Mouse (Mus musculus) intestine, embryonic 16.5 days (tissue): ENCODE measurements around the gene Slc25a54. TPM values are rescaled to one million over a fixed set of nuclear protein-coding genes. Genes with fewer than 3 reads are reported as not detected.

Source experiments
- ATAC-seq: fragments of 200-750 bp; cut with Nextera tagmentation; 2 replicates; pipeline ENCODE4 v1.8.0; 2017; ENCODE audit warnings: moderate TSS enrichment, moderate library complexity
- H3K27ac ChIP-seq: fragments of 300-500 bp; sonication (generic); 2 replicates; pipeline ENCODE4 v1.5.1; 2014; ENCODE audit warnings: mild to moderate bottlenecking, low read length
- H3K27me3 ChIP-seq: fragments of 300-500 bp; sonication (generic); replicated peaks from 2 replicates; pipeline ENCODE4 v1.6.1; 2014; ENCODE audit warnings: low read length, control low read depth, mixed read lengths; ENCODE audit not compliant: control insufficient read depth, insufficient read depth
- H3K36me3 ChIP-seq: fragments of 300-500 bp; sonication (generic); 2 replicates; pipeline ENCODE4 v1.6.1; 2014; ENCODE audit warnings: low read length, control low read depth; ENCODE audit not compliant: control insufficient read depth, insufficient read depth
- H3K4me1 ChIP-seq: fragments of 300-500 bp; sonication (generic); 2 replicates; pipeline ENCODE4 v1.6.1; 2014; ENCODE audit warnings: low read length, control low read depth, mixed read lengths; ENCODE audit not compliant: control insufficient read depth, insufficient read depth
- H3K4me2 ChIP-seq: fragments of 300-500 bp; sonication (generic); 2 replicates; pipeline ENCODE4 v1.6.1; 2014; ENCODE audit warnings: low read depth, low read length, control low read depth
- H3K4me3 ChIP-seq: fragments of 300-500 bp; sonication (generic); 2 replicates; pipeline ENCODE4 v1.5.1; 2014; ENCODE audit warnings: mild to moderate bottlenecking, low read length
- H3K9ac ChIP-seq: fragments of 300-500 bp; sonication (generic); 2 replicates; pipeline ENCODE4 v1.6.1; 2014; ENCODE audit warnings: low read depth, low read length
- H3K9me3 ChIP-seq: fragments of 300-500 bp; sonication (generic); 2 replicates; pipeline ENCODE4 v1.6.1; 2016; ENCODE audit warnings: low read length, control low read depth; ENCODE audit not compliant: control insufficient read depth
- WGBS: fragments of 180-500 bp; shearing (Covaris S2); extraction: QIAGEN DNeasy Blood & Tissue Kit; methylation state at CpG from one replicate; pipeline ENCODE4 v1.1.7; 2014; 5-methylcytosine and 5-hydroxymethylcytosine counted together
- polyA plus RNA-seq: library from polyadenylated mRNA; unstranded; fragments of >200 nt; fragmentation: Nextera tagmentation; extraction: Ambion mirVana; gene quantifications from 2 replicates; pipeline ENCODE4 v1.2.1, GENCODE M21; 2015

The Slc25a54 gene
- polyA plus RNA-seq, 1 experiment from 2014 or later, result not detected

DNA sequence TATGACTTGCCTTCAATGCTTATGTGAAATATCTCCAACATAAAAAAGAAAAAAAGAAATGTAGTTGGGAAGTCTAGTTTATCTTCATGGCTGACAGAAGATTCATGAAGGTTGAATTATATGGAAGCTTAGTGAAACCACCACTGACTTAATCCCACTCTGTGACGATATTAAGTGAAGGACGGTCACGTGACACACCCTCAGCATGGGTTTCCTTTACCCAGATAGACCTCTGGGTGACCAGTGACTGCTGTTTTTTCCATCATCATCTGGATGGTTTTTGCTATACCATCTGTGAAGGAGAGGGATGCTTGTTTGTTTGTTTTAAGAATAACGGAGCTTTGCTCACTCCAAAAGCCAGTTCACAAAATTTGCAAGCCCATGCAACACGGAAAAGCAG lies 39.3 kb downstream of the Slc25a54 start:
- Histone ChIP-seq H3K9ac (no peak overlapping the region), H3K27ac (no peak overlapping the region), H3K27me3 (no peaks in the 10 kb centered on the region), H3K9me3 (no peaks in the 10 kb centered on the region), H3K4me3 (no peak overlapping the region), H3K4me1 (peaks cover 9% of the 10 kb centered on the region), H3K4me2 (no peak overlapping the region), H3K36me3 (no peaks in the 10 kb centered on the region)
- no peak for ATAC-seq
- 77% methylated on average over 5 of the region's 5 CpGs for WGBS

DNA sequence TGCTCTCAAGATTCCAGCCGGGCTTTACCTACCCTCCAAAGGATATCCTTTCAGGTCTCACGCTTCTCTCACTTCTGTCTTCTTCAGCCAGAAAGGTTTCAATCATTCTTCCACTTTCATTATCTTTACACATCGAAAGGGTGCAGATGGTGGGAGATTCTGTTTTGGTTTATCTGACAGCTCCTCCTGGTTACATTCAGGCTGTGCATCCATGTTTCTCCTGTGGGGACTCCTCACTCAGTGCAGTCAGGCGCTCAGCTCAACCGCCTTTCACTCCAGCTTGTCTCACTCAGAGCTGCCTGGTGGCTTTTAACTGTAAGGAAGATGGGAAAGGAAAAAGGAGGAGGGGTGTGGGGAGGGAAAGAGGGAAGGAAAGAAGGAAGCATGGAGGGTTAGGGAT lies 39.7 kb downstream of the Slc25a54 start:
- no peak overlapping the region for H3K9ac ChIP-seq
- 72% methylated on average over 5 of the region's 5 CpGs for WGBS
- H3K4me1 ChIP-seq, result peaks cover 9% of the 10 kb centered on the region
- ATAC-seq, result no peak
- H3K4me2 ChIP-seq, result no peak overlapping the region
- H3K27ac ChIP-seq, result no peak overlapping the region
- H3K9me3 ChIP-seq, result no peaks in the 10 kb centered on the region
- no peak overlapping the region for H3K4me3 ChIP-seq
- no peaks in the 10 kb centered on the region for H3K36me3 ChIP-seq
- no peaks in the 10 kb centered on the region for H3K27me3 ChIP-seq

DNA sequence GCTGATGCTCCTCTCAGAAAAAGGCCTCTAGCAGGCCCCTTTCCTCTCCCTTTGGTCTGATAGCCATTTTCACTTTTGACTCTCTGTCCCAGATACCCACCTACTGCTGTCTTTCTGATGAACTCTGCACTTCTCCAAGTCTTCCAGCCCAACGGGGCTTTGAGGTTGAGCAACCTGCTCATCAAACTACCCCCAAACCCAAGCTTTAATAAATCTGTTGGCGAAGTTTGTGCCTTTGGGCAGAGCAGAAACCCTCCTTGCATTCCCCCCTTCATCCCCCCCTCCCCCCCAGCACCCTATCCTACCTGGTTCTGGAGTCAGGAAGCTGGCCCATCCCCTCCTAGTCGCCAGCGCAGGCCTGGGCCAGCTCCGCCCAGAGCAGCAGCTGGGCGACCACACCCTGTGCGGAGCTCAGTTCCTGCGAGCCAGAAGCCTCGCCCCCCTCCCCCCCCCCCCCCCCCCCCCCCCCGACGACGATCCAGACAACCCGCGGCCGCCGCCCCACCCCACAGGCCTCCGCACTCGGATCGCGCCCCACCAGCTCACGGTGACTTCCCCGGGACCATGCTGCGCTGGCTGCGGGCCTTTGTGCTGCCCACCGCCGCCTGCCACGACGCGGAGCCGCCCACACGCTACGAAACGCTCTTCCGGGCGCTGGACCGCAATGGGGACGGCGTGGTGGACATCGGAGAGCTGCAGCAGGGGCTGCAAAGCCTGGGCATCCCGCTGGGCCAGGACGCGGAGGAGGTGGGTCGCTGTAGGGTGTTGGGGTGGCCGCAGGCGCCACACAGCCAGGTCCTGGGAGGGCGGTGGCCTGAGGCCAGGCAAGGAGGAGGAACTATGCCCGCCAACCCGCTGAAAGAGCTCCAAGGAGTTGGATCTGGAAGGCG lies 42.6 kb downstream of the Slc25a54 start, which contains the start of gene Slc25a24:
Gene Slc25a24 (plus strand): TSS at position 509 of the 890 bp plus-strand sequence.
- Histone ChIP-seq H3K9me3 (no peaks in the 10 kb centered on the region), H3K4me1 (peaks cover 9% of the 10 kb centered on the region), H3K27ac (peak within 1 kb of the TSS; percentile 95), H3K4me3 (peak within 1 kb of the TSS; percentile 94), H3K27me3 (no peaks in the 10 kb centered on the region), H3K36me3 (peaks cover 5% of the 10 kb centered on the region; the same call in 1 of the 2 replicates), H3K9ac (peak within 1 kb of the TSS; percentile 99), H3K4me2 (peak within 1 kb of the TSS; percentile 65)
- peak; percentile 90 for ATAC-seq
- WGBS, result 2% methylated on average over 40 of the region's 49 CpGs

DNA sequence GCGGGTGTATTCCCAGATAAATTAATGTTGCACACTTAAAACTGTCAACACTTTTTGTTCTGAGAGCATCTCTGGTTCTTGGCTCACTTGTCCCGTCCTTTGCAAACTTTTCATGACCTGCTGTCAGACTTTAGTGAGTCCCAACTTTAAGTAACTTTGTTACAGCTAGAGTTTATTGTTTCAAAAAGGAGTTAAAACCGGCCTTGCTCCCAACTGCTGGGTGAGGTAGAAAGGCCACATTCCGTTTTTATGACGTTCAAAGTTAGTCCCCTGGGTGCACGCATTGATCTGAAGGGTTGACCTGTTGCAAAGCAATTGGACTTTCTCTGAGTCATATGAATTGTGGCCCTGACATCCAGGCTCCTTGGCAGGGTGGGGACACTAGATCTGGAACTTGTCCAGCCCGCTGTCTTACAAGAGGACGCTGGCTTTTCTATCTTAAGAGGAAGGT lies 43.3 kb downstream of the Slc25a54 start:
- 5% methylated on average over 8 of the region's 8 CpGs for WGBS
- Histone ChIP-seq H3K9me3 (no peaks in the 10 kb centered on the region), H3K9ac (peak overlapping the region; percentile 99), H3K4me3 (peak overlapping the region; percentile 94), H3K4me1 (peaks cover 9% of the 10 kb centered on the region), H3K4me2 (peak overlapping the region; percentile 65), H3K36me3 (peaks cover 5% of the 10 kb centered on the region; the same call in 1 of the 2 replicates), H3K27ac (peak overlapping the region; percentile 95), H3K27me3 (no peaks in the 10 kb centered on the region)
- peak; percentile 77 for ATAC-seq

DNA sequence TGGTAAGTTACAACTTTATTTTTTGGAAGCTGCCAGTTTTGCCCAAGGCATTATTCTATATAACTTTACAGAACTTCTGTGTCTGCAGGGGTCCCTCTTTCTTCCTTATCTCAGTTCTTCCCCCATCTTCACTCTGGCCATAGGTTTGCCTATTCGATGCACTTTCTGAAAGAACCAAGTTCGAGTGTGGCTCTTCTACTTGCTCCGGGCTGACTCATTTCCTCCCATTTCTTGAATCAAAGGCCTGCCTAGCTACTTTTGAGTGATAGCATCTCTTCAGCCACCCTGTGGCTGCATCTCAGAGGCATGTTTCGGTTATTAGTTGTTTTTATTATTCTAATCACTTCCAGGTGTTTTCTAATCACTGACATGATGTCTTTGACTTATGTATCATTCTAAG lies 43.8 kb downstream of the Slc25a54 start:
- H3K4me1 ChIP-seq, result peaks cover 9% of the 10 kb centered on the region
- ATAC-seq, result no peak
- 47% methylated on average over 4 of the region's 4 CpGs for WGBS
- H3K36me3 ChIP-seq, result peaks cover 5% of the 10 kb centered on the region; the same call in 1 of the 2 replicates
- peak overlapping the region; percentile 95; the same call in 1 of the 2 replicates for H3K27ac ChIP-seq
- H3K4me2 ChIP-seq, result peak overlapping the region; percentile 65
- no peaks in the 10 kb centered on the region for H3K27me3 ChIP-seq
- no peaks in the 10 kb centered on the region for H3K9me3 ChIP-seq
- H3K4me3 ChIP-seq, result peak overlapping the region; percentile 94
- peak overlapping the region; percentile 99 for H3K9ac ChIP-seq

DNA sequence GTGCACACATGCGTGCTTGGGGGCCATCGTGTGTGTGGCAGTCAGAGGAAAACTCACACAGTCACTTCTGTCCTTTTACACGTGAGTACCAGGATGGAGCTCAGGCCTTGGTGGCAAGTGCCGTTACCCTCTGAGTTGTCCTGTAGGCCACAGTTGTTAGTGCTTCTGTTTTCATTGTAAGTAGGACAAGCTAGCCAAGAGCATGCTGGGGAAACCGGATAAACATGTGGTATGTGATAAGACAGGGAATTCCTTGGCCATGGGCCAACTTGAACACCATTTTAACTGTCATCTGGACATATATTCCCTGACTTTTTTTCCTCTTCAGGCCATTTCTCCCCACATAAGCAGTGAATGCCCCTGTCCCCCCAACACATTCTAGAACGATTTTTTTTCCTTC lies 45.3 kb downstream of the Slc25a54 start:
- Histone ChIP-seq H3K4me1 (peaks cover 13% of the 10 kb centered on the region), H3K4me2 (no peak overlapping the region), H3K27me3 (no peaks in the 10 kb centered on the region), H3K36me3 (peaks cover 5% of the 10 kb centered on the region; the same call in 1 of the 2 replicates), H3K27ac (no peak overlapping the region), H3K4me3 (no peak overlapping the region), H3K9me3 (no peaks in the 10 kb centered on the region), H3K9ac (no peak overlapping the region)
- WGBS, result 75% methylated on average over 6 of the region's 6 CpGs
- no peak for ATAC-seq

DNA sequence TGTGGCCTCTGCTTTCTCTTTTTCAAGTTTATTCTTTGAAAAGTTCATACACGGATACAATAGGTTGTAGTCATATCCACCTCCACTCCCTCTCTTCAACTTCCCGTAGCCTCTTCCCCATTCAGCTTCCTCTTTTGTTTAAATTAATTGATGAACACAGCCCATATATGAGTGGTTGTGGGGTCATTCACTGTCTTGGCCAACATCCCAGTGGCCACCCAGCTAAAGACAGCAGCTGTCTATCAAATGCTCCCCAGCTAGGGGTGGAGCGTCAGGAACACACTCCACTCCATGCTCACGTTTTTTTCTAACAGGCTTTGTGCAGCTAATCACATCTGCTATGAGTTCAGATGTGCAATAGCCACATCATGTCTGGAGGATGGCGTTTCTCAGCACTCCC lies 49.5 kb downstream of the Slc25a54 start:
- Histone ChIP-seq H3K4me3 (no peak overlapping the region), H3K36me3 (peaks cover 5% of the 10 kb centered on the region; the same call in 1 of the 2 replicates), H3K27ac (no peak overlapping the region), H3K9ac (no peak overlapping the region), H3K4me2 (no peak overlapping the region), H3K4me1 (0 out of 2 replicates have a peak, but pooled peaks cover 4% of the 10 kb centered on the region), H3K9me3 (peaks cover 2% of the 10 kb centered on the region; the same call in 1 of the 2 replicates), H3K27me3 (no peaks in the 10 kb centered on the region)
- WGBS, result 57% methylated on average over 5 of the region's 5 CpGs
- 0 out of 2 replicates have a peak, but pooled peaks have one; percentile 5 for ATAC-seq

DNA sequence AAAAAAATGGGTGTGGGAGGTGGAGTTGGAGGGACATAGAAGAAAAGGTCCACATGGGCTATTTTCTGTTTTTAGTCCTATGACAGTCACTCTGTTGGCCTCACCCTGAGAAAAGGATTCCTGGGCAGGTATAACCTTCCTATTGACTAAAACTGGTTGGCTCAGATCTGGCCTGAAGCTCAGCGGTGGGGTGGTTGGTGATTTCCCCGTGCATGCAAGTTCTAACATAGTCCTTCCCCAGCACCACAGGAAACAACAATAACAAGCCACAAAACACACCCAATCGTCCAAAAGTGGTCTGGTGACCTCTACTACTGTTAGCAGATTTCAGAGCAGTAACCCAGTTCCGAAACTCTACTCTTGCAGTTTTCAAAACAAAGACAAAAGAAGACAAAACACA lies 52.7 kb downstream of the Slc25a54 start:
- Histone ChIP-seq H3K27ac (no peak overlapping the region), H3K4me2 (no peak overlapping the region), H3K9ac (no peak overlapping the region), H3K4me3 (no peak overlapping the region), H3K4me1 (0 out of 2 replicates have a peak, but pooled peaks cover 4% of the 10 kb centered on the region), H3K27me3 (no peaks in the 10 kb centered on the region), H3K36me3 (no peaks in the 10 kb centered on the region; the same call in 1 of the 2 replicates), H3K9me3 (peaks cover 2% of the 10 kb centered on the region; the same call in 1 of the 2 replicates)
- no peak for ATAC-seq
- 90% methylated on average over 4 of the region's 4 CpGs for WGBS

DNA sequence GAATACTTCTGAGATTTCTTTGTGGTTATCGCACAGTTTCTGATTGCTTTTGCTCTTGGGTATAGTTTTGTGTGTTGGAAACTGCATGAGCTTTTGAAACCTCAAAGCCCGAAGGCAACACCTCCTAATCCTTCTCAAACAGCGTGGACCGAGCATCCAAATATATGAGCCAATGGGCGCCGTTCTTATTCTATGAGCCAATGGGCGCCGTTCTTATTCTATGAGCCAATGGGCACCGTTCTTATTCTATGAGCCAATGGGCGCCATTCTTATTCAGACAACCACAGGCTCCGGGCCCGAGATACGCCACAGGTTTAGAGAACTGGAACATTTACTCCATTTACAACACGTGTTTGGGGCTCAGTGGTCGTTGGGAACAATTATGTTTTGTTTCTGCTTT lies 53.8 kb downstream of the Slc25a54 start:
- Histone ChIP-seq H3K4me3 (no peak overlapping the region), H3K36me3 (no peaks in the 10 kb centered on the region; the same call in 1 of the 2 replicates), H3K27ac (no peak overlapping the region), H3K4me2 (no peak overlapping the region), H3K4me1 (0 out of 2 replicates have a peak, but pooled peaks cover 4% of the 10 kb centered on the region), H3K9me3 (peaks cover 2% of the 10 kb centered on the region; the same call in 1 of the 2 replicates), H3K27me3 (no peaks in the 10 kb centered on the region), H3K9ac (no peak overlapping the region)
- no peak for ATAC-seq
- 95% methylated on average over 15 of the region's 15 CpGs for WGBS
